ENCODE assay signal across 17 mouse cellular contexts in genomic region chr2:174010038-174010437, GRCm38 (mm10).
"Had no signal": no experiment of that assay in that cellular context is flagged by ENCODE, and none has a peak within 500 bp of the region (broad histone marks: within the 10 kb centered on the region; RNA-seq: fewer than 3 reads in every experiment).

No protein-coding gene starts in this region.

- ATAC-seq: intestine, postnatal 0 days had no signal

- DNase-seq: kidney, adult 8-10 months; kidney, postnatal 25 days; layer of hippocampus, postnatal 36 days; lung, embryonic 14.5 days; lung, postnatal 10 days; lung, postnatal 4 days; midbrain, embryonic 14.5 days; right cerebral cortex, postnatal 14 days; thymus, adult 2 months; thymus, postnatal 25 days had no signal

- H3K9ac ChIP-seq: limb, embryonic 13.5 days; liver, embryonic 15.5 days; lung, embryonic 14.5 days; neural tube, embryonic 12.5 days had no signal

- H3K4me2 ChIP-seq: limb, embryonic 13.5 days; liver, embryonic 11.5 days; liver, embryonic 15.5 days; lung, embryonic 14.5 days; neural tube, embryonic 12.5 days had no signal

- H3K27me3 ChIP-seq: limb, embryonic 13.5 days; liver, embryonic 15.5 days; neural tube, embryonic 12.5 days had no signal

- H3K36me3 ChIP-seq: limb, embryonic 13.5 days; liver, embryonic 15.5 days; midbrain, embryonic 10.5 days; neural tube, embryonic 12.5 days had no signal

- H3K9me3 ChIP-seq: limb, embryonic 13.5 days; liver, embryonic 15.5 days; midbrain, embryonic 10.5 days; neural tube, embryonic 12.5 days had no signal

- H3K27ac ChIP-seq: limb, embryonic 13.5 days; liver, embryonic 15.5 days; midbrain, embryonic 10.5 days; neural tube, embryonic 12.5 days had no signal

- H3K4me3 ChIP-seq: limb, embryonic 13.5 days; liver, embryonic 15.5 days; midbrain, embryonic 10.5 days; myocyte; neural tube, embryonic 12.5 days had no signal

- H3K4me1 ChIP-seq: liver, embryonic 15.5 days had no signal
